Mouse (Mus musculus) c-Kit-negative CD71-positive TER-119-positive erythroid progenitor cells, embryonic 14.5 days (primary cell): Measurements from ENCODE around the gene Hist1h4n.
A peak's percentile ranks its signal among the peaks of the same experiment; 100 is the strongest.
"Not testable (repeated sequence)": the region's sequence is repeated elsewhere in the genome, so short reads cannot be mapped to it uniquely, and the experiment has no call there.

Experiments
- DNase-seq: peaks from one replicate; pipeline ENCODE4 v3.0.0-alpha.2; 2013; ENCODE audit warnings: low read depth, low spot score

Gene Hist1h4n

GRCm38 (mm10) chr13:21831418-21832394, at the start of gene Hist1h4n:
TSS of gene Hist1h4n (minus strand) at chr13:21832196.
- DNase-seq = not testable (repeated sequence)

- DNase-seq = no peak
Measured at GRCm38 (mm10) chr13:21880735-21881134, 48.7 kb upstream of the Hist1h4n start.

- DNase-seq = not testable (repeated sequence)
Measured at GRCm38 (mm10) chr13:21865503-21865902, 33.5 kb upstream of the Hist1h4n start.

GRCm38 (mm10) chr13:21861608-21862007, 29.6 kb upstream of the Hist1h4n start:
- no peak for DNase-seq

GRCm38 (mm10) chr13:21855698-21856162, 23.7 kb upstream of the Hist1h4n start:
- DNase-seq = peak; percentile 47

GRCm38 (mm10) chr13:21855146-21855545, 23.1 kb upstream of the Hist1h4n start:
- DNase-seq = peak; percentile 48

- DNase-seq = no peak
Measured at GRCm38 (mm10) chr13:21852215-21852945, 20.4 kb upstream of the Hist1h4n start.

GRCm38 (mm10) chr13:21850696-21851095, 18.7 kb upstream of the Hist1h4n start:
- not testable (repeated sequence) for DNase-seq

GRCm38 (mm10) chr13:21847883-21848282, 15.9 kb upstream of the Hist1h4n start:
- no peak for DNase-seq

GRCm38 (mm10) chr13:21846356-21846755, 14.4 kb upstream of the Hist1h4n start:
- DNase-seq = not testable (repeated sequence)

- DNase-seq = not testable (repeated sequence)
Measured at GRCm38 (mm10) chr13:21840508-21840907, 8.5 kb upstream of the Hist1h4n start.

GRCm38 (mm10) chr13:21833461-21833860, 1.5 kb upstream of the Hist1h4n start, which contains the start of the genes Hist1h2ap and Hist1h2br:
TSS of gene Hist1h2ap (minus strand) at chr13:21833507.
TSS of gene Hist1h2br (plus strand) at chr13:21833743.
- DNase-seq = not testable (repeated sequence)

- no peak for DNase-seq
Measured at GRCm38 (mm10) chr13:21830344-21830743, 1.7 kb downstream of the Hist1h4n start.

- no peak for DNase-seq
Measured at GRCm38 (mm10) chr13:21828511-21828910, 3.5 kb downstream of the Hist1h4n start.

GRCm38 (mm10) chr13:21820082-21820890, 11.7 kb downstream of the Hist1h4n start:
- not testable (repeated sequence) for DNase-seq

GRCm38 (mm10) chr13:21812092-21812491, 19.9 kb downstream of the Hist1h4n start:
- not testable (repeated sequence) for DNase-seq

- DNase-seq = not testable (repeated sequence)
Measured at GRCm38 (mm10) chr13:21811539-21811938, 20.5 kb downstream of the Hist1h4n start, which contains the start of gene Hist1h4m. TSS of gene Hist1h4m (plus strand) at chr13:21811746.

- DNase-seq = not testable (repeated sequence)
Measured at GRCm38 (mm10) chr13:21811074-21811473, 20.9 kb downstream of the Hist1h4n start.

GRCm38 (mm10) chr13:21810073-21810472, 21.9 kb downstream of the Hist1h4n start, which contains the start of the genes Hist1h2bq and Hist1h2ao:
TSS of gene Hist1h2bq (minus strand) at chr13:21810197.
TSS of gene Hist1h2ao (plus strand) at chr13:21810465.
- DNase-seq = not testable (repeated sequence)

GRCm38 (mm10) chr13:21803058-21803457, 28.9 kb downstream of the Hist1h4n start:
- DNase-seq = not testable (repeated sequence)

- DNase-seq = not testable (repeated sequence)
Measured at GRCm38 (mm10) chr13:21797163-21797562, 34.8 kb downstream of the Hist1h4n start.
